Mouse (Mus musculus): ENCODE results near the gene S100a2.

DNA sequence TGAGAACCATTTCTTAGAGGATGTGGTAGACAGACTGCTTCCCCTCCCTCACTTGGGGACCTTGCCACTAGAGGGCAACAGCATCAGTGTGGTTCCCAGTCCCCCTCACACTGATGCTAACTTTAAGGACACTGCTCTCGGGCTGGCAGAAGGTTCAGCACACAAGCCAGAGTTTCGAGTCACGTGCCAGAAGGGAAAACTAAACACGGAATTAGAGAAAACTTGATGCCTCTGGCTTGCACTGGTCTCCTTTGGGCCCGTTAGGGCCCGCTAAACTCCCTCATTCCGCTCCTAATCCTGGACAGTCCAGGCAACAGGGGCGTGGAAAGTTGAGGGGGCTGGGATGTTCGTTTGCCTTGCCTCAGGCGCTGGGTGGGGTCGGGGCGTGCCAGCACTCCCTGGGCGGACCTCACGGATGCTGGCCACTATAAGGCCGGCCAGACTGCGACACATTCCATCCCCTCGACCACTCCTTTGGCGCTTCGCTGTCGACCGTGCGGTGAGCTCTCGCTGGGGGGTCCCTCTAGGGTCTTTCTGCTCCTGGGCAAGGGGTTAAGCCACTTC, 22.8 kb downstream of the S100a2 start, which contains the start of gene S100a6:
- TF ChIP-seq POLR2A (IDR thresholded peaks at IDR 0.05; ENCODE audit: low read depth, low read length) (no peak), CTCF (conservative IDR thresholded peaks at IDR 0.05; ENCODE audit: insufficient read depth, insufficient read length, low read depth, low read length) (peak; percentile 72)
